Mouse (Mus musculus) lung, postnatal 0 days (tissue): ENCODE results near the gene Ugdh.

Experiments used
- CTCF ChIP-seq: IDR thresholded peaks from 2 replicates; pipeline ENCODE4 v1.5.1; 2016; ENCODE audit warnings: antibody characterized with exemption, mild to moderate bottlenecking
- EP300 ChIP-seq: IDR thresholded peaks from 2 replicates; pipeline ENCODE4 v1.6.1; 2016; ENCODE audit warnings: antibody characterized with exemption, mild to moderate bottlenecking, control low read depth

GRCm38 (mm10) chr5:65435806-65436561 is at the start of gene Ugdh:
- TF ChIP-seq CTCF (peak; percentile 7; the same call in 1 of the 2 replicates), EP300 (peak; percentile 24; the same call in 1 of the 2 replicates)
